Mouse (Mus musculus): ENCODE results near the gene Cux1.
A peak's percentile ranks its signal among the peaks of the same experiment; 100 is the strongest.

Gene Cux1

DNA sequence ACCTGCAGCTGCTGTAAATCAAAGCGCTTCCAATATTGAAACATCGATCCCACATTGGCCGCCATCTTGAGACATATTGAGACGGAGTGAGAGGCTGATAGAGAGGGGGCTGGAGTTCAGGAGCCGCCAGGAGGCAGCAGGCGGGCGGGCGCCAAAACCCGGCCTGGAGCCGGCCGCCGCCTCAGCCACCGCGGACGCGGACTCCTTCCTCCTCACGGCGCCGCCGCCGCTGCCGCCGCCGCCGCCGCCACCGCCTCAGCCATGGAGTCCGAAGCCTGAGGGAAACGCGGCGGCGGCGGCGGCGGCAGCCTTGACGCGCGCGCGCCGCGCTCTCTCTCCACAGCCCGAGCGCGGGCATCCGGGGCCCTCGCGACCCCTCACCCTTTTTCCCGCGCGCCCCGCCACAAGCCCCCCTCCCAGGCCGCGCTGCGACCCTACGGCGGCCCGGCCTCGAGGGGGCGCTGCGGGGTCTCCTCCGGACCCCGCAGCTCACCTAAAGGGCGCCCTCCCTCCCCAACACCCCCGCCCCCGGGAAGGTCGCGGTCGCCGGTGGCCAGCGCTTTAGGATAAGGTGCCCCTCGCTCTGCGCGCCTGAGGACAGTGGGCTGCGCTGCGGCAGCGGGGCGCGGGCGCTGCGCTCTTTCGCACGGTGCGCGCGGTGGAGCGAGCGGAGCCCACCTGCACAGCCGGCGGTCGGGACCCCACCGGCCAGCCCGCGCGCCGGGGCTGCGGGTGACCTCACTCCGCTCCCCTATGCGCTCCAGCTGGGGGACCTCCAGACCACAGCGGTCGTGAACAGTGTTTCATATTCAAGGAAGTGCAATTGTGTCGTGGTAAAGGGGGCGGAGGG is at the start of gene Cux1:
Gene Cux1 (minus strand): TSS at position 315 of the 850 bp plus-strand sequence.
- DNase-seq: peak; percentile 77

DNA sequence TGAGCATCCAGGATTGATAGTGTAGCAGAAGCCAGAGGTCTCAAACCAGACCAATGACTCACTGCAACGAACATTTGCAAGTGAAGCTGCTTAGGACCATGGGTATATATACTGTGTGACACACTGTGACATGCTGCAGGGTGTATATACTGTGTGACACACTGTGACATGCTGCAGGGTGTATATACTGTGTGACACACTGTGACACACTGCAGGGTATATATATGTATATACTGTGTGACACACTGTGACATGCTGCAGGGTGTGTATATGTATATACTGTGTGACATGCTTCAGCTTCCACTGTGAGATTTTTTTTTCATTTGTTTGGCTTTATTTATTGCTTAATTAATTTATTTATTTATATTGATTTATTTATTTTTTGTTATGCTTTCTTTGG is 45.1 kb upstream of the Cux1 start:
- DNase-seq: no peak

DNA sequence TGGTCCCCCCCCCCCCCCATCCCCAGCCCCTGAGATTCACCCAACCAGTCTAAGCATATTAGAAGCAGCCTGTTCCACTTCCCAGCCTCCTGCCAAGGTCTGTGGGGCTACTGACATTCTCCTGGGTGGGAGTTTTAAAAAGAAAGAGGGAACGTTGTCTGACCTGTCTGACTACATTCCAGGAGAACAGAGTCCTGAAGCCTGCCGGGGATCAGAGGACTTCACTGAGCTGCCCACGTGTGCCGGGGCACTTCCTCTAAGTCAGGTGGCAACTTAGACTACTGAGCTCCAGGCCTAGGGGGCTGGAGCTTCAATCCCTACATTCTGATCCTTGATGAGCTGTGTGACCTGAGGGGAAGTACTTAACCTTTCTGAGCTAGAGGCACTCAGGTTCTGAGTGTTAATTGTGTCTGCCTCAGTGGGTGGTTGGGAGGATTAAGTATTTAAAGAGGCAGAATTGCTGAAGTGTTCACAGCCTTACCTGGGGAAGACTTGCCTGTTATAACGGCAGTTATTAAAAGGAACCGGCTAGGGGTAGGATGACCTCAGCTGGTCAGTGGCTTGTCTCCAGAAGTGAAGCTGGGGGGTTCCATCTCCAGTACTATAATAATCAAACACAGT is 41.6 kb upstream of the Cux1 start:
- no peak for DNase-seq

DNA sequence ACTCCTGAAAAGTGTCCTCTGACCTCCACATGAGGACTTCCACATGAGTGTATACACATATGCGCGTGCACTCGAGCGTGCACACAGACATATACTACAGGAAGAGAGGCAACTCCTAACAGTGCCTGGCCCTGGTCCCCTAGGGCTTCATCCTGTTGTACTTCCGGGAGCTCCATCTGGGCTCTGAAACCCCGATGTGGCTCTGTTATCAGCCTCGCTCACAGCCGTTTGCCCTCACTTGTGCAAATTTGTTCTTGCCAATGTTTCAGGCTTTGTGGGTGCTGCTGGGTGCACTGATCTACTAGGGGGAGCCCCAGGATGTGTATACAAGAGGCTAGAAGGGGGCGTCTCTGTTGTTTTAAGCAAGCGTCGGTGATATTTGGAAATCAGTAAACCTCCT is 37.9 kb upstream of the Cux1 start:
- DNase-seq: no peak

DNA sequence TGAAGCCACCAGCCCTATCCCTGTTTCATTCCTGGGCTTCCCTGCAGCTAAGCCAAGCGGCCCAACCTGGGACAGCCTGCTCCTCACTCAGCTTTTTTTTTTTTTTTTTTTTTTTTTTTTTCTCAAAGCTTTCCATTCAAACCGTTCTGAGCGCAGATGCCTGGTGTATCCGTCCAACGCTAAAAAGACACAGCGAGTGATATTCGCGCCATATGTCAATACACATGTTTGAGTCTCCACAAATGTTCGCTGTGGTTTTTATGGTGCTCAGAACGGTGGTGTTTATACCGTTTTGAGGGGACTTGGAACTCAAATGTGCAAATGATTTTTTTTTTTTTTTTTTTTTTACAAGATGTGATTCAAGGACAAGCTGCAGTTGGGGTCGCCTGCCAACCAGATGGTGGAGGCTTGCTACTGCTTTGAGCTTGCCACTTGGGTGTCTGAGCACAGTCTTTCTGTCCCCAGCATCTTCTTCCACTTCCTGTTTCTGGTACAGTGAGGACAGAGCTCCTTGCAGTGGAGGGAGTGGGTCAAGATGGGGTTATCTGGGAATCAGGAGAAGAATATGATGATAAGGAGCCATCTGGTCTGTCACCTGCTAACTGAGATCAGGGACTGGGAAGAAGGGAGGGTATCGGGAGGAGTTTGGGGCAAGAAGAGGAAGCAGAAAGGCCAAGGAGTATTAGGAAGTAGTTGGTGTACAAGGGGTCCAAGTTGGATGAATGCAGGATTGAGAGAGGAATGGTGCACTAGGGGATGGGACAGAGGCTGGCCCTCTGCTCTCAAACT is 36.1 kb upstream of the Cux1 start:
- DNase-seq: peak; percentile 10

DNA sequence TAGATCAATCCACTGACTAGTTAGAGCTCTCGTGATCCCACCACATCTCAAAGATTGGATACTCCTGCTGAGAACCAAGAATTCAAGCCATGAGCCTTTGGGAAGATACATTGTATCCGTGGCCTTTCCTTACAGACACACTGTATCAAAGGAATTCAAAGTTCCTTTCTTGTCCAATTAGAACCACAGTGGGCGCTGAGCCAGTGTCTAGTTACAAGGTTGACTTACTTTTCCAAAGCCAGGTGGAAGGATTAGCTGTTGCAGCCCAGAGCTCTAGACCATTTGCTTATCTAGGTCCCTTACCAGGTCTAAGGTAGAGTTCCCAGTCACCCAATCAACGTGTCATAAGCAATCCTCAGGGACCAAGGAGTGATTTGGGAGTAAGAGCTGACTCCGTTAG is 33.2 kb upstream of the Cux1 start:
- DNase-seq: no peak

DNA sequence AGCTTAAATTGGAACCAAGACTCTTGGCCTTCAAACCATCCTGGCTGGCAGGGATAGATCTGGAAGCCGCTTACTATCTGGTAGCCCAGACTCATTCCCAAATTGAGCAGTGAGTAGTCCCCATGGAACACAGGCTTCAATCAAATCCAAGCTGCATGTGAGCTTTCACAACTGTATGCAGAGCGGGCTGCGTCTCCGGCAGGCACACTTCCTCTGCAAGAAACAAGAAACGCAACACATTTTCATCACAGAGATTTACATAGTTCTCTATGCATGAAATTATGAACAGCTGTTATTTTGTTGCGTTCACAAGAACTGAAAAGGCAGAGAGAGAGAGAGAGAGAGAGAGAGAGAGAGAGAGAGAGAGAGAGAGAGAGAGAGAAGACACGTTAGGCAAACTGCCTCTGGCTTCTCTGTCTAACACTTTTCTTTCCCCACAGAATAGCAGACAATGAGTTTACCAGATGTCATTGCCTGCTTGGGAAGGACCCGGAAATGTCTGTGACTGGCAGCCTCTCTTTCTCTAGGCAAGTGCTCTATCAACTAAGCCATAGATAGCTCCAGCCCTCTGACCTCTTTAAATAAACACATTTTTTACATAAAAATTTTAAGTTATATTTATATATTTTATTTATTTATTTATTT is 27.7 kb upstream of the Cux1 start:
- no peak for DNase-seq

DNA sequence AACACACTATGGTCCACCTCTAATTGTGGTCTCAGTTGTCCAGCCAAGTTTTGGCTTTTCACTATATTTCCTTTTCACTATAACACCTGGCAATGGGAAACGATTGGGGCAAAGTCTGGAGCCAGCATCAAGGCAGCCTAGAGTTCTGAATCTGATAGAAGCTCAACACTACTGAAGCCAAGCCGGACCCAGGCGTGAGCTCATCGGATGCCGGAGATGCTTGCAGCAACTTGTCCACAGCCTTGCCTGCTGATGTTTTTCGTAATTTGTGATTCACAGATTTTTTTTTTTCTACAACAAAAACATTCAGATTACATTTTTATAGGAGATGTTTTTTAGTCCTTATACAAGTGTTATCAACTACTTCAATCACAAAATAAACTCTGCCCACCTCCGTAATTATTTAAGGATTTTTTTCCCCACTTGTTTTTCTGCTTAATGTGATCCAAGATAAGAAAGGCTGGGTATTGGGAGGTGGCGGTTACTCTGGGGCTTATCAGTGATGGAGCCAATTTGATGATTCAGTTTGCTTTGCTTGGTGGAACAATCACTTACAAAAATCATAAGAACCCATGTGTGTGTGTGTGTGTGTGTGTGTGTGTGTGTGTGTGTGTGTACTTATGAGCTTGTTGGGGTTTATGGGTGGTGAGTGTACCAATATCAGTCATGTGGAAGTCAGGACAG is 24.7 kb upstream of the Cux1 start:
- no peak for DNase-seq

DNA sequence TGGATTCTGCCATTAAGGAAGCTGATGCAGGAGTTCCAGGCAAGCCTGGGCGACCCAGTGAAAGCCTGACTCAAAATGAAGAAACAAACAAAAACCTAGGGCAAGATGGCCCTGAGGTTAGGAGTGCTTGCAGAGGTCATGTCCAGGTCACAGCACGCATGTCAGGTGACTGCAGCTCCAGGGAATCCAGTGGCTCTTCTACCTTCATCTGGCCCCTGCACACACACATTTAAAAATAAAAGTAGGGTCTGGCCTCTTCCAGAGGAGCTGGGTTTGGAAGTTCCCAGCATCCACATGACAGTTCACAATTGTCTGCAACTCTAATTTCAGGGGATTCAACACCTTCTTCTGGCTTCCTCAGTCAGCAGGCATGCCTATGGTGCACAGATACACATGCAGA is 21.7 kb upstream of the Cux1 start:
- no peak for DNase-seq

DNA sequence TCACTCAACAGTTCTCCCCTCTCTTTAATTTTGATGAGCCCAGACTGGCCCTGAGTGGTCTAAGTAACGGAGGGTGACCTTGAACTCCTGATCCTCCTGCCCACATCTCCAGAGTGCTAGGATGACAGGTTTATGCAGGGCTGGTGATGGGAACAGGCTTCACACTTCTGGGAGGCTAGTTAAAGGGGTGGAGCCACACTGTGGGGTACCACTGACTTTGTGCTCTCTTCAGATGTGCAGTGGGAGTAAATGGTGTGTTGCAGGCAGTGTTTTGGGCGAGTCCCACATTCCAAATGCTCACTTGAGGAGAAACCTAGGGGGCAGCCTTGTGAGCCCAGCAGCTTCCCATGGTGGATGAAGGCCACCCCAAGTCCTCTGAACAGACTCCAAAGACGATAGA is 21.2 kb upstream of the Cux1 start:
- DNase-seq: no peak

DNA sequence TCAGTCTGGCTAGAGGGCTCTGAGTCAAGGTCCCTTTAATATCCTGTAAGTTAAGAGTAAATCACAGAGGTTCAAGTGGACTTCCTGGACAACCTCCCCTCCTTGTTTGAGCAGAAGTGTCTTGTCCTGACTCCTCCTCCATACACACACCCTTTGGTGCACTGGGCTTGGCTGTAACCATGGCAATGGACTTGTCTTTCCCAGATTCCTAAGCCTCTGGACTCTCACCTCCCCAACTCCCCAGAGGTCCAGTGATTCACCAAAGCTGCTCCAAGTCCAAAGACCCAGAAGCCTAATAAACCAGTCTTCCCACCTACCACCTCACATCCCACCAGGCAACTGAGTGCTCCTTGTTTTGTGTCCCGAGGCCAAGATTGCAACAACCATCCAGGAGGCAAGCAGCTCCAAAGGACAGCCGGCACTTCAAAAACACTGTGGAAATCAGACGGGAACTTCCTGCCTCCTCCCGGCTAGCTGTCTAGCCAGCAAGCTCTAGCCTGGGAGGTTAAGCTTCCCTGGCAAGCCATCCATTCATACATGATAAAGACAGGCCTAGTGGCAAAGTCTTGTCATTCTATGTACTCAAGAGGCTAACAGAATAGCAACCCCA is 17.5 kb upstream of the Cux1 start:
- no peak for DNase-seq

DNA sequence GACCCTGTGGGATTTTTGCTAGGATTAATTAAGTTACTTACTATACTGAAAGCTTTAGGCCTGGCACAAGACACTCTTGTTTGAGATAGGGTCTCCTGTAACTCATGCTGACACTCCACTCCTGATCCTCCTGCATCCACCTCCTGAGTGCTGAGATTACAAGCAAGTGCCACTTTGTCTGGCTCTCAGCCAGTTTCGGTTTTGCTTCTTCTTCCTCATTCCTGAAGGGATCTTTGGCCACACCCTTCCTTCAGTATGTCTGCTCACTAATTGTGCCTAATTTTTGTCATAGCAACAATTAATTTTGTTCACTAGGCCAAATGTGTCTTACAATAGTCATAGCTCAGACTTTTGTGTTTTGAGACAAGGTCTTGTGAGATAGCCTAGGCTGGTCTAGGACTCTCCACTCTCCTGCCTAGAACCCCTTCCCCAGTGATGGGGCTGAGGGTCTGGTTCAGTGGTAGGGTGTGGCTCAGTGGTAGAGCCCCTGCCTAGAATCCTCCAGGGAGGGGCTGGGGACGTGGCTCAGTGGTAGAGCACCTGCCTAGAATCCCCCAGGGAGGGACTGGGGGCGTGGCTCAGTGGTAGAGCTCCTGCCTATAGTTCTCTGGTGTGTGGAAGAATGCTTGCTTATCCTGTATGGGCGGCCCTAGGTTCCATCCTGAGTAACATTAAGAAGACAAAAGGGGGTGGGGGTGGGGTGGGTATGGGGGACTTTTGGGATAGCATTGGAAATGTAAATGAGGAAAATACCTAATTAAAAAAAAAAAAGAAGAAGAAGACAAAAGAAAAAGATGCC is 16.6 kb upstream of the Cux1 start:
- no peak for DNase-seq

DNA sequence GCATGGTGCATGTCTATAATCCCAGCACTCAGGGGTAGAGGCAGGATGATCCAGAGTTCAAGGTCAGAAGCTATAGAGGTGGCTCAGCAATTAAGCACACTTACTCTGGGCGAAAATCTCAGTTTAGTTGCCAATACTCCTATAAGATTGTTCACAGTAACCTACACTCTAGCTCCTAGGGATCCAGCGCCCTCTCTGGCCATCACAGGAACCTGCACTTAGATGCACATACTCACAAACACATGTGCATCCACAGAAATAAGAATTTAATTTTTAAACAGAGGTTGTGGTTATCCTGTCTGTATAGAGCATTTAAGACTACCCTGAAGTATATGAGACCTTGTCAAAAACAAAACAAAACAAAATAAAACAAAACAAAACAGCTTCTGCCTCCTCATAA is 16.0 kb upstream of the Cux1 start:
- DNase-seq: no peak

DNA sequence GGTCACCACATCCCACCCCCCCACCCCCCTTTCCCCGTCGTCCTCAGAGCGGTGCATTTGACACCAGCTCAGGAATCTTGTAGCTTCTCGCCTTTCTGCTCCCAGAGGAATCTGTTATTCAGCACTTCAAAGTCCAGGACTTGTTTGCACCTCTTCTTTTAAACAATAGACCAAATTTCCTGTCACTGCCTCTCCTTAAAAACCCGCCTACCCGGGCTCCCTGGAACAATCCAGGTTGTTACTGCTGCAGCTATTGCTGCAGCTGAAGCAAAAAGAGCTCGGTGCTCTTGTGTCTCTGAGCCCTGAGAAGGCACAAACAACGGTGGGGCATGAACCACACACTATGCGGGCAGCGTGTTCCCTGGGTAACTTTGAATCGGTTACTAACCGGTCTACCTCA is 14.9 kb upstream of the Cux1 start:
- no peak for DNase-seq

DNA sequence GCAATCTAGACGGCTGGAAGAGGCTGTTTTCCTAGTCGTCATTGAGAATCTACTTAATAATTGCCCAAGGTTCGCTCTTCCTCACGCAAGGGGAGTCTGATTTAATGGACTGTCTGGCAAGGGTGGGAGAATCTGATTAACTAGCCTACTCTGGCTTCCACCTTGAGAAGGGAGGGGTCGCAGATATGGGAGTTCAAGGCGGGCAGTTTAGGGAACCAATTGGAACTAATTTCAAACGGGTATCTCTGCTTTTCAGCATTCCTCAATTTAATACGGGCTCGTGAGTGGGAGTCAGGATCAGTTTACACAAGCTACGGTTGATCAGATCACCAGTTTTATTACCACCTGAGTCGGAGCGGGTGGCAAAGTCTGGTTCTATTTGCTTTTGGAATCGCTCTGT is 14.3 kb upstream of the Cux1 start:
- DNase-seq: no peak

DNA sequence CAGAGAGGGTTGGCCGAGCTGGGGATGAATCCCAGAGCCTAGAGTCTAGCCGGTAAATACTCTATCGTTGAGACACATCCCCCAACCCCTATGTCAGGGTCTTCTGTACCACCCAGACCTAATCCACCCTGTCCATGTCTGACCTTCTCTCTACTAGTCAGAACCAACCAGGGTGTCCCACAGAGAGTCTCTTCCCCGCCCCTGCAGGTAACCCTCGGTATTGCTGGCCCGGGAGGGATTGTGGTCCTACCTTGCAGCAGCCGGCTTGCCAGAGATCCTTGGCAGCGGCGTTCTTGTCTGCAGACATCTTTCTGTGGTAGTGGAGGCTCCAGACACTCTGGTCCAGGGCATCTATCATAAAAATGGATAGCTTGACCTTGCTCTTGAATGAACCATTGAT is 13.9 kb upstream of the Cux1 start:
- DNase-seq: no peak

DNA sequence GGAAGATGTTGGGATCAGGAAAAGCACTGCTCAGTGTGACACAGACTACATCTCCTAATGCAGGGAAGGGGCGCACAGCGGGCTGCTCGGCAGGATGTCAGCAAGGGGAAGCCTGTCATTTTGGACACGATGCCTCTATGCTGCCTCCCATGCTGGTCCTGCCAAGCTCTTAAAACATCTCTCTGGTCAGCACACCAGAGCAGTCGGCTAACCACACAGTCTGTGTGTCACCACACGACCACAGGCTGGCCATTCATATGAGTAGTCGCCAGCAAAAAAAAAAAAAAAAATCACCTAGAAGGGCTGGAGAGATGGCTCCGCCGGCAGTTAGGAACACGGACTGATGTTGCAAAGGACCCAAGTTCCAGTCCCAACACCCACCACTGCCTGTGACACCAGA is 10.9 kb upstream of the Cux1 start:
- DNase-seq: no peak

DNA sequence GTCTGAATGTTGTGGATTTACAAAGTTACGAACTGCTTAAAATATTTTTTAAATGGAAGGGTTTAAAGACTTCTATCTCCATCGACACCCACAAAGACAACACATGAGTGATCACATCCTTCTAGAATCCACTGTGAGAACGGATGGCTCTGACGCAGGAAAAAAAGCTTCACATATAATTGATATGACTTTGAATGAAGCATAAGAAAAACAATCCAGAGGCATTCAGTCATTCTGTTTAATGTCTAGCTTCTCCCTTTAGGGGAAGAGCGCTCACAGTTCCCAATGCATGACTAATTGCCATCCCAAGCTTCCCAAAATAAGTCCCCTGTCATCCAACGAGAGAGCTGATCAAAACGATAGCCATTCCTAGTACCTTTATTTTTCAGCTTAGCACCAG is 2.9 kb upstream of the Cux1 start:
- no peak for DNase-seq

DNA sequence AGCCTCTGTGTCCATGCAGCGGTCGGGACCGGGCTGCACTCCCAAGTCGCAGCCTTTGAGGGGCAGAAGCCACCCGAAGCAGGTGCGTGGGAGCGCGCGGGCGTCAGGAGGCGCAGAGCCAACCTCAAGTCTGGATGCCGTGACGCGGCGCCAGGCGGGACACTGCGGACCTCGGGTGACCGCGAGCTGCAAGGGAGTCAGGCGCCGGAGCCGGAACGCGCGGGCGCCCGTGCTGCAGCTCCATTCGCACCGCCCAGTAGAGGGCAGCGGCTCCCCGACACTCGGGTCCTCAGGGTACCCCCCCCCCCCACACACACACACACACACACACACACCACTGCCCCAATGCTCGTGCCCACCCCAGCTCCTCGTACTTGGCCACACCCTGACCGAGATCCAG is 1.5 kb upstream of the Cux1 start:
- DNase-seq: peak; percentile 79

DNA sequence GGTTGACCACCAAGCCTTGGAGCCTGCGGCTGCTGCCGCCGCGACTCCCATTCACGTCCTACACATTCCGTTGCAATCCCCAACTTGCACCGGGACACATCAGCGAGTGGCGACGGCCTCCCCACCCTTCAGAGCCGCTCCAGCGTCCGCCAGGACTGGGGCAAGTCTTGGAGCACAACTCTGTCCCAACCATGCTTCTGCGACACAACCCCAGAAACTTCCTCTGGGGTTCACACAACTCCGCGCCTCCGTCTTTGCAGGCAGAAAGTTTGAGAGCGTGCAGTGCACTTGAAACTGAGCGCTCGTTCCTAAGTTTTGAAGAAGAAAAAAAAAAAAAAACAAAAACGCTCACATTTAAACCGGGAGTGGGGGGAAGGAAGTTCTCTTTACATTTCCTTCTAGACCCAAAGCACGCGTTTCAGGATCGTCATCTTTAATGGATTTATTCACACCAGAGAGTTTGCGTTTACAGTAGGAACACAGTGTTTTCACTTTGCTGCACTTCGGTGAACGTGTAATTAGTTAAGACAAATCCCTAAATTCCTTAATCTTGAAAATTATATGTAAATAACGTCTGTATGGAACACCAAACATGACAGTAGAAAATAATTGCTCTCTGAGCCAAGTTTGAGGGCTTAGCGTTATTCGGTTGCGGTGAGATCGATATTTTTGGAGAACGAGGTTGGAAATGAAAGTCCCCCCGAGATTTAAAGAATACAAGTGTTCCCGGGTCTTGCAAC is 906 bp upstream of the Cux1 start:
- DNase-seq: no peak

DNA sequence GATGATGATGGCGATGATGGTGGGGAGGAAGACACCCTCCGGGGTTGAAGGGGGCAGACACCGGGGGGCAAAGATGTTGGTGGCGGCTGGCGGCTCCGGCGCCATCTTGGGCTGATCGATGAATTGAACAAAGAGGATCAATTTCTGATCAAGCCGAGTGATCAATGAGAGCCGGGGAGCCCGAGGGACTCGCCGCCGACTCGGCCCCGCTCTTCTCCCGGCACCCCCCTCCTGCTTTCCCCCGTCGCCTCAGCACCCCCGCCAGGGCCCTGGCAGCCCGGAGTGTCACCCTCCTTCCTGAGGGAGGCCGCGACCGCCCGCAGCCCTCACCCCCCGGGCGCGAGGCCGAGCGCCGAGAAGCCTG is 496 bp downstream of the Cux1 start:
- no peak for DNase-seq
